Mouse (Mus musculus) G1E (cell line): ENCODE results near the gene Nfkbib. TPM values are rescaled to one million over a fixed set of nuclear protein-coding genes. Genes with fewer than 3 reads are reported as not detected.
A peak's percentile ranks its signal among the peaks of the same experiment; 100 is the strongest.

Source experiments
- ATAC-seq: 2 replicates; pipeline ENCODE4 v1.8.0; 2016; ENCODE audit warnings: mild to moderate bottlenecking; ENCODE audit not compliant: insufficient number of reproducible peaks, poor library complexity, low FRiP score, severe bottlenecking; ENCODE audit errors: extremely low read depth
- DNase-seq: peaks from one replicate; pipeline ENCODE4 v3.0.0; 2012; ENCODE audit warnings: low spot score
- H3K27me3 ChIP-seq: 2 replicates; pipeline ENCODE4 v1.6.1; 2012; ENCODE audit warnings: mild to moderate bottlenecking, low read length, inconsistent platforms; ENCODE audit not compliant: insufficient read depth
- H3K36me3 ChIP-seq: replicated peaks from 2 replicates; pipeline ENCODE3; 2012; ENCODE audit warnings: mild to moderate bottlenecking, inconsistent platforms
- H3K4me1 ChIP-seq: 2 replicates; pipeline ENCODE4 v1.6.1; 2012; ENCODE audit warnings: low read depth, low read length, inconsistent platforms, mixed read lengths; ENCODE audit not compliant: insufficient read depth
- H3K4me3 ChIP-seq: 2 replicates; pipeline ENCODE4 v1.5.1; 2012; ENCODE audit warnings: low read depth, mild to moderate bottlenecking, inconsistent platforms, low read length, moderate library complexity, mixed read lengths
- H3K9me3 ChIP-seq: replicated peaks from 2 replicates; pipeline ENCODE4 v1.6.1; 2012; ENCODE audit warnings: inconsistent platforms
- CTCF ChIP-seq: IDR thresholded peaks from 2 replicates; pipeline ENCODE4 v1.5.1; 2012; ENCODE audit warnings: low read depth, low read length, inconsistent platforms, mixed read lengths
- GATA1 ChIP-seq: IDR thresholded peaks from 2 replicates; pipeline ENCODE4 v1.6.1; 2012; ENCODE audit warnings: borderline replicate concordance, low read length, inconsistent platforms, mixed read lengths
- GATA2 ChIP-seq: IDR thresholded peaks from 2 replicates; pipeline ENCODE4 v1.6.1; 2012; ENCODE audit warnings: low read depth, low read length, inconsistent platforms, borderline replicate concordance
- POLR2AphosphoS5 ChIP-seq: IDR thresholded peaks from 2 replicates; pipeline ENCODE4 v1.6.1; 2012; ENCODE audit warnings: low read depth, low read length, inconsistent platforms; ENCODE audit not compliant: insufficient replicate concordance
- TAL1 ChIP-seq: conservative IDR thresholded peaks from 2 replicates; pipeline ENCODE4 v1.6.1; 2012; ENCODE audit warnings: low read depth, low read length, inconsistent platforms, mixed read lengths
- polyA plus RNA-seq: library from polyadenylated mRNA; stranded (reverse); fragments of >175 nt; gene quantifications from 2 replicates; pipeline ENCODE4 v1.2.3, GENCODE M21; 2012
- total RNA-seq, 2 experiments: library from RNA; stranded (forward) in 1 of 2; stranded (reverse) in 1 of 2; fragments of 200-1000 nt in 1 of 2; fragments of >200 nt in 1 of 2; fragmentation: Nextera tagmentation in 1 of 2; gene quantifications; 2 replicates each; pipeline ENCODE4 v1.2.3; 2014 to 2017

Nfkbib gene
- total and polyA plus RNA-seq, 3 experiments = 10.7 to 109 (median 30.4) TPM

DNA sequence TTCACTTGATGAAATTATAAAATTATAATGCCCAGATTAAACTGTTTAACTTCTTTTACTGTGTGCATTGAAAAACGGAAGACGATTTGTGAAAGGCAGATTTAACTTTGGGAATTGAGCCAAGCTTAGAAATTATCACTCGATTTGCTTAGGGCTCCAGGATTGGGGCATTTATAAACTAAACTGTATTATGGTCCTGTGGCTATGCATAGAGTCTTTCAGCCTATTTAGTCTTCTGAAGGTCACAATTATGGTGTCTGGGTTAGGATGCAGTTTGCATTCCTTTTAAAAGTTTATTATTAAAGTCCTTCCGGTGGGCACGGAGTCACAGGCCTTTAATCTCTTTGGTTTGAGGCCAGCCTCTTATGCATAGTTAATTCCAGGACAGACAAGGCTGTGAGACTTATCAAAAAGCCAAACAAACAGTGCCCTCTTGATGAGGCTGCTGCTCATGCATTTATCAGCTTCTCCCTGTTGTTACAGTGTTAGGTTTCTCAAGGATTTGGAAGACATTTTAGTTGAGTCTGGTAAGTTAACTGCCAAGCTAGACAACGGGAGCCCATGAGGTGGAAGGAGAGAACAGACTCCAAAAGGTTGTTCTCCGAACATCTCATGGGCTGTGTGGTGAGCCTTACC, 44.4 kb upstream of the Nfkbib start:
- Histone ChIP-seq H3K4me3 (peak overlapping the region; percentile 91), H3K36me3 (peaks cover 51% of the 10 kb centered on the region), H3K27me3 (no peaks in the 10 kb centered on the region), H3K4me1 (peaks cover 73% of the 10 kb centered on the region), H3K9me3 (no peaks in the 10 kb centered on the region)
- ATAC-seq (no peak), DNase-seq (no peak)
- TF ChIP-seq TAL1 = no peak
- TF ChIP-seq CTCF = no peak
- no peak for TF ChIP-seq POLR2AphosphoS5
- TF ChIP-seq GATA2 = no peak
- TF ChIP-seq GATA1 = no peak

DNA sequence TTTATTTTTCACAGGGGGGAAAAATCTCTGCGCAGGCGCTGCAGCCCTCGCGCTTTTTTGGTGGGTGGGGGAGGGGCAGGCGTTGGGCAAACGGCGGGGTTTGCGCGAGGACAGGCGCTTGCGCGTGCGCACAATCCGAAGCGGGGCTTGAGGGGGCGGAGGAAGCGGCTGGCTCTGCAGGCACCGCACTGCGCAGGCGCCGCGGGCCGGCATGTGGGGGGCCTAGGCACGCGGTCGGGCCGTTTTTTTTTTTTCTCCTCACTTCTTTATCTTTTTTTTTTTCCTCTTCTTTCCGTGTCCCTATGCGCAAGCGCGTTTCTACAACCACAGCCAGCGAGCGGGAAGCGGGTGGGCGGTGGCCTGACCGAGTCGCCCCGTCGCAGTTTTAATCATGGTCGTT, 43.9 kb upstream of the Nfkbib start:
- H3K4me1 ChIP-seq = peaks cover 69% of the 10 kb centered on the region
- peak; percentile 80 for DNase-seq
- H3K4me3 ChIP-seq = peak overlapping the region; percentile 91
- no peaks in the 10 kb centered on the region for H3K9me3 ChIP-seq
- no peak for ATAC-seq
- TF ChIP-seq CTCF (no peak), TAL1 (no peak), GATA1 (no peak), POLR2AphosphoS5 (no peak), GATA2 (no peak)
- peaks cover 46% of the 10 kb centered on the region for H3K36me3 ChIP-seq
- no peaks in the 10 kb centered on the region for H3K27me3 ChIP-seq

- TF ChIP-seq GATA1 (no peak), POLR2AphosphoS5 (no peak), CTCF (no peak), GATA2 (no peak), TAL1 (no peak)
- H3K4me1 ChIP-seq = peaks cover 61% of the 10 kb centered on the region
- peaks cover 37% of the 10 kb centered on the region for H3K36me3 ChIP-seq
- no peaks in the 10 kb centered on the region for H3K27me3 ChIP-seq
- no peaks in the 10 kb centered on the region for H3K9me3 ChIP-seq
- ATAC-seq (peak; percentile 81), DNase-seq (peak; percentile 96)
- peak overlapping the region; percentile 91 for H3K4me3 ChIP-seq
Observed at GRCm38 (mm10) chr7:28810107-28811066, 43.1 kb upstream of the Nfkbib start.

GRCm38 (mm10) chr7:28809401-28810089, 42.2 kb upstream of the Nfkbib start:
- DNase-seq = no peak
- no peaks in the 10 kb centered on the region for H3K27me3 ChIP-seq
- H3K4me3 ChIP-seq = peak overlapping the region; percentile 91
- H3K9me3 ChIP-seq = no peaks in the 10 kb centered on the region
- no peak for ATAC-seq
- TF ChIP-seq CTCF = no peak
- no peak; the same call in 1 of the 2 replicates for TF ChIP-seq POLR2AphosphoS5
- no peak for TF ChIP-seq TAL1
- no peak for TF ChIP-seq GATA1
- TF ChIP-seq GATA2 = no peak
- peaks cover 52% of the 10 kb centered on the region for H3K4me1 ChIP-seq
- H3K36me3 ChIP-seq = peaks cover 29% of the 10 kb centered on the region

DNA sequence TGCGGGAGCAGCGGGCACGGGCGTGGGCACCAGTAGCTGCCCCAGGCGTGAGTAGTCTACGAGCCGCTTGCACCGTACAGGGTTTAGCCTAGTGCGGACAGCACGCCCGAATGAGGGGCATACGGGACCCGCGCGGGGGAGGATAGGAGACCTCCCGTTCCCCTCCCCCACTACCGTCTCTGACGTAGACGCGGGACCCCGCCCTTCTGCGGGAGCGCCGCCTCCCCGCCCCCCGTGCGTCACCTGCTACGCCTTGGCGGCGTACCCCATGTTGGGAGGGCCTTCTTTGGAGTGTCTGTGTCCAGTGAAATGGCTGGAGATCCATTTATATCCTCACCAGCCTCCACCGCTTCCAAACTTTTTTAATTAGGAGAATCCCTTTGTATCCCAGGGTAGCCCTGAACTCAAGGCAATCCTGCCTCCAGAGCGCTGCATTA, 41.7 kb upstream of the Nfkbib start:
- peaks cover 23% of the 10 kb centered on the region for H3K36me3 ChIP-seq
- peak overlapping the region; percentile 91 for H3K4me3 ChIP-seq
- peaks cover 46% of the 10 kb centered on the region for H3K4me1 ChIP-seq
- ATAC-seq = peak; percentile 35
- H3K9me3 ChIP-seq = no peaks in the 10 kb centered on the region
- peak; percentile 91 for DNase-seq
- no peaks in the 10 kb centered on the region for H3K27me3 ChIP-seq
- no peak for TF ChIP-seq GATA1
- TF ChIP-seq POLR2AphosphoS5 = 0 out of 2 replicates have a peak, but pooled peaks have one; percentile 20
- no peak for TF ChIP-seq GATA2

DNA sequence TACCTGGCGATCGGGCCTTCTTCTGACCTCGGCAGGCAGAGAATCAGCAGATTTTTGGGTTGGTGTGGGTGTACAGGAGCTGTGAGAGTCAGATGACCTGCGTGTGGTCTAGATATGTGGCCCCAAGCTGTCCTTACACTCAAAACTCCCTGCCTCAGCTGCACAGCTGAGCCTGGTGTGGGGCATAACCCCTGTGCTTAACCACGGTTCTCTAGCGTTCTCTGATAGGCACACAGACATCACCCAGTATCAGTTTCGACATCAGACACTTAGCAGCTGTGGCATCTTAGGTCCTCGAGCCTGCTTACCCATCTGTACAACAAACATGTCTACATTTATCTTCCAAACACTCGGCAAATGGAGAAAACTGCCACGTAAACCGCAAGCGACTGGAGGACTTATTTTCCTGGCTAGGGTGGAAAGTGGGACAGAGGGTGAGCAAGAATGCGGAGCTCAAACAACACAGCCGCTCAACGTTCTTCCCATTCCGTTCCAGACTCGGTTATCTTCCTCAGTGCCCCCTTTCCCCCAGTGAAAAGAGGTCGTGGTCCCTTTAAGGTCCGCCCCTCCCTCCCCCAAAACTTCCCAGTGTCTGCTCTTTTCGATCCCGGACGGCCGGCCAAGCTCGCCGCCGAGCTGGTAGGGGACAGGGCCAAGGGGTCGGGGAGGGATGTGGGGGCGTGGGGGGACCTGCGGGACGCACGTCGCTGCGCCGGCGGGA, 41.1 kb upstream of the Nfkbib start, which contains the start of gene Hnrnpl:
Hnrnpl (plus strand) TSS at position 321 of the 721 bp plus-strand sequence.
- Histone ChIP-seq H3K27me3 (no peaks in the 10 kb centered on the region), H3K36me3 (peaks cover 17% of the 10 kb centered on the region), H3K9me3 (no peaks in the 10 kb centered on the region), H3K4me1 (peaks cover 43% of the 10 kb centered on the region), H3K4me3 (peak within 1 kb of the TSS; percentile 91)
- ATAC-seq = no peak
- peak; percentile 53 for DNase-seq
- TF ChIP-seq GATA2 = no peak
- no peak for TF ChIP-seq GATA1
- TF ChIP-seq TAL1 = peak; percentile 39
- no peak for TF ChIP-seq POLR2AphosphoS5
- no peak for TF ChIP-seq CTCF
